Mouse (Mus musculus): ENCODE measurements around the gene Gm13057.
"Not testable (repeated sequence)": the region's sequence is repeated elsewhere in the genome, so short reads cannot be mapped to it uniquely, and the experiment has no call there.

The Gm13057 gene

GRCm38 (mm10) chr4:143551400-143551799, at the start of gene Gm13057, which contains the start of gene BC080695:
Gene Gm13057, plus strand, starts transcription at chr4:143551709.
Gene BC080695, plus strand, starts transcription at chr4:143551700.
- not testable (repeated sequence) for DNase-seq

GRCm38 (mm10) chr4:143511043-143511442, 40.5 kb upstream of the Gm13057 start, which contains the start of gene Gm13043:
Gene Gm13043, plus strand, starts transcription at chr4:143511343.
- no peak for DNase-seq

- not testable (repeated sequence) for DNase-seq
These were observed 15.9 kb upstream of the Gm13057 start, which contains the start of gene Gm13040 for GRCm38 (mm10) chr4:143535654-143536053. Gene Gm13040, plus strand, starts transcription at chr4:143535954.
